ENCODE assay signal across 7 mouse cellular contexts in the genomic region with DNA sequence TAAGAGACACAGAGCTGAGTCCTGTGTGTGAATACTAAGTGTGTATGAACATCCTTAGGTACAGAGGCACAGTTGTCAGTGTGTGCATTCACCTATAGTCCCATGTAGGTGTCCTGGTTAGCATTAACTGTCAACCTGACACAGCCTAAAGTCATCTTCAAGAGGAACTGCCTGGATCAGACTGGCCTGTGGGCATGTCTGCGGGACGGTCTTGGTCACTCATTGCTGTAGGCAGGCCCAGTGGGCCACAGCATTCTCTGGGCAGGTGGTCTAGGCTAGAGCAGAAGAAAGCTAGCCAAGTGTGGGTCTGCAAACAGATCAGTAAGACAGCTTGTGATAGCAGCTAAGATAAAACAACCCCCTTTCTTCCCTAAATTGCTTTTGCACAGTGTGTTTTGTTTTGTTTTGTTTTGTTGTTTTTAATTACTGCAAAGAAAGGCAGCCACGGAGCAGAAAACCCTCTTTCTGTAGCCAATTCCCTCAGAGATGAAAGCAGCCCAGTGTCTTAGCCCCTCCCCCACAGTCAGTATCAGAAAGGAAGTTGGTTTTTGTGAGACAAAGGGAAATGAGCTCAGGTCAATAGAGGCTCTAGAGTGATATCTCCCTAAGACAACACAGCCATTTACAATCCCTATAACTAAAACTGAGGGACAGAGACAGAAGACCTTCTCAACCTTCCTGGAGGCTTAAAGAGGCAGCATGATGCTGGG.
DNase-seq lines count a peak whose midpoint lies in the region; ATAC-seq and TF ChIP-seq lines count a peak whose summit lies in the region.

No protein-coding gene starts in this region.

- DNase-seq in liver, adult 2 months (ENCODE audit: extremely low read depth, low read depth, low spot score): no peak
- no peak for DNase-seq in liver, embryonic 11.5 days (ENCODE audit: low spot score)
- peak; percentile 78 for DNase-seq in T-cell, adult 2 months (ENCODE audit: low spot score)
- peak; percentile 76 for DNase-seq in splenic B cell, adult 2 months (ENCODE audit: low read depth, low spot score)
- DNase-seq in neural tube, embryonic 10.5 days (ENCODE audit: extremely low spot score, low spot score): no peak
- DNase-seq in cerebellum, adult 18-20 months: no peak

- H3K27me3 ChIP-seq in liver, adult 2 months (ENCODE audit: control insufficient read depth, insufficient read depth, low read length): no peaks in the 10 kb centered on the region
- H3K27me3 ChIP-seq in liver, embryonic 11.5 days (replicated peaks; ENCODE audit: control insufficient read depth, insufficient read depth, low read length): no peaks in the 10 kb centered on the region
- H3K27me3 ChIP-seq in heart, embryonic 12.5 days (replicated peaks): no peaks in the 10 kb centered on the region
- H3K27me3 ChIP-seq in splenic B cell, adult 2 months (ENCODE audit: control insufficient read depth, insufficient read depth, low read length, poor library complexity, severe bottlenecking): no peaks in the 10 kb centered on the region

- no peaks in the 10 kb centered on the region for H3K79me2 ChIP-seq in liver, adult 2 months (ENCODE audit: control insufficient read depth, insufficient read depth, low read length)

- H3K4me2 ChIP-seq in liver, embryonic 11.5 days: no peak overlapping the region
- H3K4me2 ChIP-seq in heart, embryonic 12.5 days: no peak overlapping the region

- no peak overlapping the region for H3K9ac ChIP-seq in liver, adult 2 months (ENCODE audit: low read depth, low read length)
- H3K9ac ChIP-seq in liver, embryonic 11.5 days (ENCODE audit: low read depth, low read length): no peak overlapping the region
- H3K9ac ChIP-seq in heart, embryonic 12.5 days: no peak overlapping the region

- TF ChIP-seq CTCF in liver, adult 2 months (IDR thresholded peaks at IDR 0.05; ENCODE audit: low read depth, low read length): no peak

- H3K4me3 ChIP-seq in liver, adult 2 months (ENCODE audit: insufficient read depth, low read depth, low read length): no peak overlapping the region
- H3K4me3 ChIP-seq in liver, embryonic 11.5 days (ENCODE audit: low read depth, low read length): no peak overlapping the region
- H3K4me3 ChIP-seq in heart, embryonic 12.5 days: no peak overlapping the region

- no peaks in the 10 kb centered on the region for H3K9me3 ChIP-seq in liver, embryonic 11.5 days (ENCODE audit: control insufficient read depth, low read length)
- H3K9me3 ChIP-seq in heart, embryonic 12.5 days (replicated peaks): peaks cover 10% of the 10 kb centered on the region

- ATAC-seq in liver, embryonic 11.5 days (replicated peaks; ENCODE audit: low FRiP score): no peak; the same call in 1 of the 2 replicates
- peak; percentile 75 for ATAC-seq in heart, embryonic 12.5 days (ENCODE audit: insufficient number of reproducible peaks, low FRiP score)

- no peaks in the 10 kb centered on the region for H3K36me3 ChIP-seq in liver, adult 2 months (ENCODE audit: control insufficient read depth, insufficient read depth, low read length)
- no peaks in the 10 kb centered on the region for H3K36me3 ChIP-seq in liver, embryonic 11.5 days (ENCODE audit: control insufficient read depth, insufficient read depth, low read length)
- no peaks in the 10 kb centered on the region for H3K36me3 ChIP-seq in heart, embryonic 12.5 days
- no peaks in the 10 kb centered on the region for H3K36me3 ChIP-seq in splenic B cell, adult 2 months (ENCODE audit: control insufficient read depth, insufficient read depth, low read length, poor library complexity, severe bottlenecking)

- TF ChIP-seq POLR2A in liver, adult 2 months (IDR thresholded peaks at IDR 0.05; ENCODE audit: extremely low read depth, insufficient read depth, low read length): no peak

- H3K27ac ChIP-seq in liver, adult 2 months (replicated peaks; ENCODE audit: insufficient read depth, low read depth, low read length): 0 out of 2 replicates have a peak overlapping the region, but pooled peaks have one; percentile 29
- H3K27ac ChIP-seq in liver, embryonic 11.5 days (ENCODE audit: low read depth, low read length): no peak overlapping the region
- peak overlapping the region; percentile 86 for H3K27ac ChIP-seq in heart, embryonic 12.5 days (ENCODE audit: poor library complexity, severe bottlenecking)

- 63% methylated on average over 3 of the region's 3 CpGs for WGBS in liver, adult 2 months
- WGBS in liver, embryonic 11.5 days: 38% methylated on average over 3 of the region's 3 CpGs
- 44% methylated on average over 3 of the region's 3 CpGs for WGBS in heart, embryonic 12.5 days

- no peaks in the 10 kb centered on the region for H3K4me1 ChIP-seq in liver, adult 2 months (ENCODE audit: control insufficient read depth, insufficient read depth, low read length)
- peaks cover 6% of the 10 kb centered on the region; the same call in 1 of the 2 replicates for H3K4me1 ChIP-seq in liver, embryonic 11.5 days (replicated peaks; ENCODE audit: control insufficient read depth, insufficient read depth, low read length)
- peaks cover 23% of the 10 kb centered on the region for H3K4me1 ChIP-seq in heart, embryonic 12.5 days (replicated peaks)

Comparison
In these comparisons a context has a peak if more than half of its experiments do, and no peak if none do; other contexts are left out.
1. DNase-seq: peak in T-cell, adult 2 months (single experiment) and splenic B cell, adult 2 months (single experiment); none in liver, adult 2 months (single experiment), liver, embryonic 11.5 days (single experiment), neural tube, embryonic 10.5 days (single experiment) and cerebellum, adult 18-20 months (0 of 2).